Mouse (Mus musculus) liver, adult 2 months (tissue): ENCODE measurements around the gene Tnc.

ENCODE experiments used
- CTCF ChIP-seq: fragments of 200-500 bp; IDR thresholded peaks from 2 replicates; pipeline ENCODE4 v1.5.1; 2011; ENCODE audit warnings: low read depth, low read length, control low read depth
- POLR2A ChIP-seq: fragments of 200-500 bp; IDR thresholded peaks from 2 replicates; pipeline ENCODE4 v1.6.1; 2011; ENCODE audit warnings: low read length, control low read depth; ENCODE audit not compliant: insufficient read depth; ENCODE audit errors: extremely low read depth

DNA sequence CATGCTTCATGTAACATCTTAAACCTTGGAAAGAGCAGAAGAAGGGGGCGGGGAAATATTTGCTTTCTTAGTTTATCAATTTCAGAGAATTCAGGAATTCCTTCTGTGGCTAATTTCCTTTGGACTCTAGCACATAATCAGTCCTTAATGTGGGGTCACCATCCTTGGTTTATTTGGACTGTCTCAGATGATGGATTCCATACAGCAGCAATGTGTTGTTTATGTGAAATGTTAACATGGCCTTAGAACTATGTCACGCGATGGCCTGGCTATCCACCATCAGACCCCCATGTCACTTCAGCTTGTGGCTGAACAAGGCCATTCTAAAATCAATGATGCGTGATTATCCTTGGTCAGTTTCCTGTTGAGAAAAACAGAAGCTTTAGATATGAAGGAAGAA is 46.5 kb downstream of the Tnc start:
- TF ChIP-seq POLR2A (no peak), CTCF (no peak)
